Mouse (Mus musculus): ENCODE measurements around the gene Cnot6l.
A peak's percentile ranks its signal among the peaks of the same experiment; 100 is the strongest.

Cnot6l gene

DNA sequence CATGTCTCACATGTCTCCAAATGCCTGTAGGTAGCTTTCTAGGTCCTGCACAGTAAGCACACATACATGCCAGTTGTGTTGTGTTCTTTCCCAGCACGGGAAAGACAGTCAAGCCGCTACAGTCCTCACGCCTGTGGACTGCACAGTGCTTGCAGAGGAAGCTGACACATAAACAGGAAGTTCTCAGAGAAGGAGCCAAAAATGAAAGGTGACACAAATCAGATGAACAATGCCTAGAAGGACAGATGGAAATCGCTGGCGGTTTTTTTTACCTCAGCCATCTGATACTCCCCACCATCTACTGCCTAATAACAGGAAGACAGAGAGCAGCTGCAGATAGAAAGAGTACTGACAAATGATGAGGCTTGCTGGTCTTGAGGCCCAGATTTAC lies at the start of gene Cnot6l:
TSS of gene Cnot6l (minus strand) at position 151 of the 391 bp plus-strand sequence.
- DNase-seq (ENCODE audit: low spot score in 2 of 2): peak; percentile 58 to 66

DNA sequence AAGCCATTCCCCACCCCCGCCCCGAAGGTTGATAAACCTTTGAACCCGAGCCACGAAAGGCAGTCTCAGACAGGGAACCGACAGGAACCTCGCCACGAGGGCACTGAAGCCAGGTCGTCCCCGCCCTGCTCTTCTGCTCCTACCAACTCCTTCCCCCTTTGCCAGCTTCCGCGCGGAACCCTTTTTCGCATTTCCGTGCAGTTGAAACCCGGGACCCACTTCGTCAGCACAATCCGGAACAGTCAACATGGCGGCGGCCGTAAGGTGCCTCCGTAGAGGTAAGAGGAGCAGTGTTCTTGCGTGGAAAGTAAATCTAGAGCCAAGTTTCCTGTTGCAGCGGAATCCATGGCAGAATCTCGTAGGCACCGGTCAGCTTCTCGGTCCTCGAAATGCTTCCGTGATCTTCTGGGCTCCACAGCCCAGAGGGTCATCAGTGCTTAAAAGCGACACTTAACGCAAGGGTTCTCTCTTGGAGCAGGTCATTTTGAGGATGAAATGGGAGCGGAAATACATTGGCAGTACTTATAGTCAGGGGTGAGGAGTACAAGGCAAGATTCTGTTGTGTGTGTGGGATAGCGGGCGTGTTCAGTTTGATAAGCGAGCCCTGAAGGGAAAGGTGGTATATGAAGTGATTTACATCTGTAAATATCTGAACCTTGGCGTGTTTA lies 46.1 kb upstream of the Cnot6l start:
- DNase-seq (ENCODE audit: low spot score in 2 of 2): peak; percentile 89 to 92

DNA sequence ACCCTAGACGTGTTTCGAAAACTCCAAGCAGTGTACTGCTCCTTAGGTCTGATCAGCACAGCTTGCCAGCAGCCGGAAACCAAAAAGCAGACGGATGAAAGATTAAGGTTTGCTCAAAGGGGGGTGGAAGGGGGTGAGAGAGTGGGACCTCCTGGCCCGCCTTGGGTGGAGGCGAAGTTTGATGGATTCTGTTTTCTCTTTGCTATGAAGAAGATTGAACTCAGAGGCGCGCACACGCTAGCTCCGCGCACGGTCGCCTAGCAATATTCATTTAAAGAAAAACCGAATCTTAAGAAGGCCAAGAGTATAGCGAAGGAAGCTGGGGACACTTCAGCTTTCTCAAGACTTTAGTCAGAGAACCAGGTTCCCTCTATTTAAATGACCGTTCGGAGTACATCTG lies 45.5 kb upstream of the Cnot6l start, which contains the start of gene Mrpl1:
TSS of gene Mrpl1 (plus strand) at position 35 of the 400 bp plus-strand sequence.
- DNase-seq (ENCODE audit: low spot score in 2 of 2): peak; percentile 59 to 65

DNA sequence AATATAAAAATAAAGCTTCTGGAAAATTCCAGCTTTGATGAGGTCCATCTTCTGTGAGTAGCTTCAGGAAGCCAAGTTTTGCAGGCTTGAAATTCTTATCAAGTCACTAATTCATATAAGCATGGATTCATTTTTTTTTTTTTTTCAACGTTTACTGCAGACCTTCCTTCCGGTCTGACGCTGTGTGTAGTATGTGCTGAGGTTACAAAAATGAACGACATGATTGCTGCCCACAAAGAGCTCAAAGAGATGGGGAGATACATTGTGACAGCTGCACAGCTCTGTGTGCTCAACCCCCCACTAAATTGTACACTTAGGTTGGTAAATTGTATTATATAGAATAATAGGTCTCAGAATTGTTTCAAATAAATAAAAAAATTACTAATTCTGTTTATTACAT lies 44.6 kb upstream of the Cnot6l start:
- peak; percentile 22 to 47 for DNase-seq (ENCODE audit: low spot score in 2 of 2)

DNA sequence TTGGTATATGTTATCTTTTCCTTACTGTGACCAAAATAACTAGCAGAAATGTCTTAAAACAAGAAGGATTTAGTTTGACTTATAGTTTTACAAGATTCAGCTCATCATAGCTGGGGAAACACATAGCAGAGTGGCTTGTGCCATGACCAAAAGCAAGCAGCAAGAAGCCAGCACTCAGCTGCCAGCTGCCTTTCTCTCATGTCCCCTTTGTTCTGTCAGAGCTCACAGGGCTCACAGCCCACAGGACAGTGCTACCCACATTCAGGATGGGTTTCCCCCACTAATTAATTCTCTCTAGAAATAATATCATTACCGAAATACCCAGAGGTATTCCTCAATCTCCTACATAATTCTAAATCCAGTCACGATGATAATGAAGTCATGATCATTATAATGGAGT lies 43.6 kb upstream of the Cnot6l start:
- DNase-seq (ENCODE audit: low spot score in 2 of 2): no peak

DNA sequence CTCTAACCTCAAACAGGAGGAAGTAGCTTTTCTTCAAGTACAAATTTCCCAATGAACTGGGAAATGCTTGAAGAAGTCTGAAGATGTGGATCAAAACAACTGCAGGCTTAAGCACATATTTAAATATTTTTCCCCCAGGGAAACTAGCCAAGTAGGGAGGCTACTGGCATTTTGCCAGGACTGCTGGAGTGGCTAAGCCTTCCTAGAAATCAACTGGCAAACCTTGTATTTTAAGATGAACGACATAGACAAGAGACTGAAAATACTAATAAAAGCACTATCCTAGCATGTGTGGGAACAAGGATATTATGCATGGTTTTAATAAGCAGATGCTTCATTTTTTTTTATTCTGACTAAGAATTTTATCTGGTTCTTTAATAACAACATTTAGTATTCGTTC lies 42.9 kb upstream of the Cnot6l start:
- DNase-seq (ENCODE audit: low spot score in 2 of 2): no peak

DNA sequence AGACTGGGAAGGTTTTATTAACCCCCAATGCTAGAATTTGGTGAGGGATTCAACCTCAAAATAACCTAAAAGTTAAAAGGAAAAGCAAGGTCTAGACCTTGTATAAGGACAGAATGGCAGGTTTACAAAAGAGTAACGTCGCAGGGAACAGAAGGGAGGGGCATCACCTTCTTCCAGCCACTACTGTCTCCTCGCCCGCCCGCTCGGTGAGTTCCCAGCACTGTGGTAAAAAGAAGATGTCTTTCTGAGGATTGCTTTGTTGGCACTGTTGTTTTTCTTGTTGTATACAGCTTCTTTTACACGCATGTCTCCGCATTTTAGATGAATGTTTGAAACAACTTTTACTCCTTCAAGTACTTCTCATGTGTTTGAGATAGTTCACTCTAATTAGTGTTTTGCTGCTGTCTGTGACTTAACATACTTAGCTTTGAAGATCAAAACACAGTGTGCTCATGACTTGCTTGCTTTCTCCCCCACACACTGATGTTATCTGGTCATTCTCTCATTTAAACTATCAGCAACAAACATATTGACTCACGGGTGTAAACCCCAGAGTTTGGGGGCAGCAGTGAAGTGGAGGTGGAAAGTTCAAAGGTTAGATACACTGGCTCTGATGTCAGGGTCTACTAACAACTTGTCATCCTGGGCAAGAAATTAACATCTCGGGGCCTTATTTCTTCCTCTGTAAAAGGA lies 37.6 kb upstream of the Cnot6l start:
- no peak for DNase-seq (ENCODE audit: low spot score in 2 of 2)

DNA sequence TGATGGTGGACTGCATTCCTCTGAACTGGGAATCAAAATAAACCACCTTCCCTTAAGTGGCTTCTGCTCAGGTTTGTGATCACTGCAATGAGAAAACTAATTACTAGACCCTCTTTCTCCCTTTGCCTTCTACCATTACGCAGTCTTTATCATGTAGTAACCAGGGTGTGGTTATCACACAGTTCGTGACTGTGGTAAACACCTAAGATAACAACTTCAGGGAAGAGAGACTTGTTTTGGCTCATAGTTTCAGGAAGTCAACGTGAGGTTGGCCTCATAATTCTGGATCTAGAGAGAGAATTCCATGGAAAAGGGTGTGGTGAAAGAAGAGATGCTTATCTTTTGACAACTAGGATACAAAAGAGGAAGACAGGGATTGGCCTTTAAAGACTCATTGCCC lies 36.3 kb upstream of the Cnot6l start:
- DNase-seq (ENCODE audit: low spot score in 2 of 2): no peak

DNA sequence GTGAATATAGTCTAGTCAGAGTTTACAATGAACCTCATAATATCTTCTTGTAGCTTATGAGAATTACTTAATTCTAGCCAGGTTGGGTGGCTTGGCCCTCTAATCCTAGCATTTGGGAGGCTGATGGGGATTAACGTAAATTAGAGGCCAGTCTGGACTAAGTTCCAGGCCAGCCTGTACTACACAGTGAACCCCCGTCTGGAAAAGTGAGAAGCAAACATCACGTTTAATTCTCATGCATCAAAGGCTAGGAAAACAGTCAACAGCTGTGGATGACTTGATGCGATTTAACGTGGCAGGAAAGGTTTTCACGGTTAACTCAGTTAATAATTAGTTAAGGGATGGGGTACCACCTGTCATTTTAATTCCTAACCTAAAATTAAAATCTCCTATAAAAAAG lies 34.3 kb upstream of the Cnot6l start:
- DNase-seq (ENCODE audit: low spot score in 2 of 2): no peak

DNA sequence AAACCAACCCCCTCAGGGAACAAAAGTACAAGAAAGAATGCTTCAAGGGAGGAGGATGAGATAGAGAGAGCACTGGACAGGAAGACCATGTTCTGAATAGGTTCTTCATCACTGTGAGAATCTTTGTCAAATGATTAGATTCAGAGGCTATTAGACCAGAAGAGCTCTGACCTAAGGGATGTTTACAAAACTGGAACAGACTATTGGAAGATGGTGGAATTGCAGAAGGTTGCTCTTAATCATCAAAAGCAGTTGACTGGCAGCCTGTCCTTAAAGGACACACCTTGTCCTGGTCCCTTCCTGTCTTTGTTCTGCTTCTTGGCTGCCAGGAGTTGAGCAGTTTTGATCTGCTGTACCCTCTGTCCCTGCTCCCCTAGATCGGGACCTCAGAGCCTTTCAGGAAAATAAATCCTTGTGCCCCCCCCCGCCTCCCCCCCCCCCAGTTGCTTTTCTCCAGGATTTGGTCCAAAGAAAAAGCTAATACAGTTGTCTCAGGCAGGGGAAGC lies 32.6 kb upstream of the Cnot6l start:
- DNase-seq (ENCODE audit: low spot score in 2 of 2): no peak

DNA sequence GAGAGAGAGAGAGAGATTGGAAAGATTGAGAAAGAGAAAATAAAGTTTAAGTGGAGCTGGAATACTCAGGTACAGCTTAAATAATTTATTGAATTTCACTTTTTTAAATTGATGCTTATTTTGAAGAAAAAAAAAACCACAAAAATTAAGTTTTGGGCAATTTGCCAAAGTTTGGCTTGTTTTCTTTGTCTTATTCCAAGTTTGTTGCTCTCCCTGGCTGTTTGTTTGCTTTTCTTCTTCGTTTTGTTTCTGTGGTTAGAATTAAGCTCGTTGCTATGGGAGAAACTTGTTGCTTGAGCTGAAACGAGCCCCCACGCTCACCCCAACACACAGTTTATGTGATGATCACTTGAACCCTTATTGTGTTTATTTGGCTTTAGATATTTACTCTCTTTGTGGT lies 27.3 kb upstream of the Cnot6l start:
- no peak for DNase-seq (ENCODE audit: low spot score in 2 of 2)

DNA sequence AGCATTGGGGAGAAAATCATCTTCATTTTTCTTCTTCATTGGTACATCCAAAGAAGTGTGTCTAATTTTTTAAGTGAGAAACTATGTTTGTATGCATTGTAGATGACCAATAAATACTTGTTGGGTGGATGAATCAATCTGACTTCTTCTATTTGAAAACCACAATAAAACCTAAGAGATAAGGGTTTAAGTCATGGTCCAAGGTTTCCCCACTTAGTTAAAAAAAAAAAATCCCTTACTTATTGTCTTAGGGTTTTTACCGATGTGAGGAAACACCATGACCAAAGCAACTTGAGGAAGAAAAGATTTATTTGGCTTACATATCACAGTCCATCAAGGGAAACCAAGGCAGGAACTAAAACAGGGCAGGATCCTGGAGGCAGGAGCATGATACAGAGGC lies 25.8 kb upstream of the Cnot6l start:
- no peak for DNase-seq (ENCODE audit: low spot score in 2 of 2)

DNA sequence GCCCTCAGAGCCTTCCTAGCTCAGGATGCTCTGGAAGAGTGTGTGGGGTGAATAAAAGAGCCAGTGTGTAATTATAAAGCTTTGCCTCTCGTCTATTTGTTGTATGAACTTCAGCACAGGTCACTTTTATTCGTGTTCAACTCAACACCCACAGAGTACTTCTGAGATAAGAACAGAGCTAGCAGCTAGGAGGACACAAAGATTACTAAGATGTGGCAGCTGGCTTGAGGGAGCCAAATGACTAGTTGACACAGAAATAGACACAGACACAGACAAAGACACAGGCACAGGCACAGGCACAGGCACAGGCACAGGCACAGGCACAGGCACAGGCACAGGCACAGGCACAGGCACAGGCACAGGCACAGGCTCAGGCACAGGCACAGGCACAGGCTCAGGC lies 20.0 kb upstream of the Cnot6l start:
- no peak for DNase-seq (ENCODE audit: low spot score in 2 of 2)

DNA sequence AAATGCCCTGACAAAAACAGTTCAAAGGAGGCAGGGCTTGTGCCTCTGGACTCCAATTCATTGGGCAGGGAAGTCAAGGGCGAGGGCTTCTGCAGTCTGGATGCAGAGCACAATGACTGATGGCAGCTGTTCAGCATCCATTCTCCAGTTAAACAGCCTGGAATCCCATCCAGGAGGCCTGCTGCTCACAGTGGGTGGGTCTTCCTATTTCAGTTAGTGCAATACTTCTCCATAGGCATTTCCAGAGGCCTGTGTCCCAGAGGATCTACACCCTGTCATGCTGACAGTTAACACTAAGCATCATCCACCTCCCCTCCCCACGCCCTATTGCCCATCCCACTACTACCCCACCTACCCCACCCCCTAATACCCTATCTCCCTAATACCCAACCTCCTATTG lies 19.2 kb upstream of the Cnot6l start:
- DNase-seq (ENCODE audit: low spot score in 2 of 2): no peak

DNA sequence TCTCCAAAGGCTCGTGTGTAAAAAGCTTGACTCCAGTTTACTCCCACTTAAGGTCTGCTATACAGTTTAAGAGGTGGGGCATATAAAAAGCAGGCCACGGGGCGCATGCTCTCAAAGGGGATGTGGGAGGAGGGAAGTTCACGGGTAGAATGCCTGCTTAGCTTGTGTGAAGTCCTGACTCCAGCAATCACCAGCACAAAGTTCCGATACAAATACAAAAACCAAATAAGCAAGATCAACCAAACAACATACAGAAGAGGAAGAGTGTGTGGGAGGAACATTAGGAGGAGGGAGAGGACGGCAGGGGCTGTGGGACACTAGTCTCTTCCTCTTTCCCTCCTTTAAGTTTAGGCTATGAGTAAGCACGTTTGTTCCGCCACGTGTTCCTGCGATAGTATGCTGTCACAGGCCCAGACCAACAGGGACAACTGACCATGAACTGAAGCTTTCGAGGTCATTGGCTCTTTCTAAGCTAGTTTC lies 12.9 kb upstream of the Cnot6l start:
- no peak for DNase-seq (ENCODE audit: low spot score in 2 of 2)

DNA sequence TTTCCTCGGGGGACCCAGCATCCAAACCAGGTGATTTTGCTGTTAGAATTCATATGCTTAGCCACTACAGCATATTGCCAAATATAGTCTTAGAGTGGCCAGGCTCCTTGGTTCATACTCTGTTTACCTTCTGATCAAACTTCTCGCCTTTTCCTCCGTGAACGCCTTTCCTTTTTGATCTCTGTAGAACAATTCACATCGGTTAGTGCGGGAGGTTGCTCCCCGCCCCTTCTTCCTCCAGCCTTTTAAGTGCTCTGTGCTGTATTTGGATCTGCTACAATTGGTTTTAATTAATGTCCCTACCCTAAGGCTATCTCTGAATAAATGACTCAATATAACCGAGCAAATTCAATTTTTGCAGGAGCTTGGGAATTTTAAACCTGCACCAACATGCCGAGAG lies 12.2 kb upstream of the Cnot6l start:
- DNase-seq (ENCODE audit: low spot score in 2 of 2): no peak

DNA sequence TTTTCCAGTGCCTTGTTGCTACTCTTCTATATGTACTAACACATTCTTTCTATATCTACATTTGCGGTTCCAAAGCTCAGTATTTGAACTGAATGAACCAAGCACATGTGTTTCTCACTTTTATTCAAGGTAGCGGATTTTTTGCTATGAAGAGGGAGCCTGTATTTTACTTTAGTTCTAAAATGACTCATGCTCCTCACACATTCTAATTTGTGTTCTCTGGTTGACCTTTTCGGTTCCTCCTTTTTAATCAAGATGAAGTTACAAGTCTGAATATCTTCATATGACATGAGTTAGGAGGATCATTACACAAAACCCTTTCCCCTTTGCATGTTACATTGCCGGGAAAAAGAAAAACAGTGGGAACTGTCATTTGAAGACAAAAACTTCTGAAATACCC lies 7.8 kb upstream of the Cnot6l start:
- no peak for DNase-seq (ENCODE audit: low spot score in 2 of 2)

DNA sequence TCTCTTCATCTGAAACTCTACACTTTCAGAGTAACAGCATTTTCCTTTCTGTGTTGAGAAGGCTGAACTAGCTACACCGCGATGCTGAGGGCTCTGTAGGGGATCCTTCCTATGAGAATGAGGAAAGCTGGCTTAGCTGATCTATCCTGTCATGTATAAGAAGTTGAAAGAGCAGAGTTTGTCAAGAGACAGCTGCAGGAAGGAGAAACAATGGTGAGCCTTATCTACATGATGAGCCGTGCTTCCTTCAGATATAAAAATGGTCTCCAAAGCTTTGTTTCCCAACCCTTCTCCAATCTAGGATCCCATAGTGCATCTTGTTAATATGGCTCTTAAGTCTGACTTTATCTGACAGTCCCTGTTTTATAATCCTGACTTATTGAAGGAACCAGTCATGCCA lies 6.5 kb upstream of the Cnot6l start:
- no peak for DNase-seq (ENCODE audit: low spot score in 2 of 2)

DNA sequence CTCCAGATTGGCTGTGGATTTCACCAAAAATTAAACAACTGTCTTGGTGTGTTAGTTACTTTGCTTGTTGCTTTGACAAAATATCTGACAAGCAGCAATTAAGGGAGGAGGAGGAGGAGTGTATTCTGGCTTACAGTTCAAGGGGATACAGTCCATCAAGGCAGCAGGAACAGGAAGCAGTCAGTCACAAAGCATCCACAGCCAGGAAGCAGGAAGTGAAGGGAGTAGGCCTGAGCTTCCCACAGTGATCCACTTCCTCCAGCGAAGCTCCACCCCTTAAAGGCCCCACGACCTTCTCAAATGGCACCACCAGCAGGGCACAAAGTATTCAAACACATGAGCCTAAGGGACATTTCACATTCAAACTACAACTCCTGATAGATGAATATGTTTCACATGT lies 2.8 kb upstream of the Cnot6l start:
- no peak for DNase-seq (ENCODE audit: low spot score in 2 of 2)

DNA sequence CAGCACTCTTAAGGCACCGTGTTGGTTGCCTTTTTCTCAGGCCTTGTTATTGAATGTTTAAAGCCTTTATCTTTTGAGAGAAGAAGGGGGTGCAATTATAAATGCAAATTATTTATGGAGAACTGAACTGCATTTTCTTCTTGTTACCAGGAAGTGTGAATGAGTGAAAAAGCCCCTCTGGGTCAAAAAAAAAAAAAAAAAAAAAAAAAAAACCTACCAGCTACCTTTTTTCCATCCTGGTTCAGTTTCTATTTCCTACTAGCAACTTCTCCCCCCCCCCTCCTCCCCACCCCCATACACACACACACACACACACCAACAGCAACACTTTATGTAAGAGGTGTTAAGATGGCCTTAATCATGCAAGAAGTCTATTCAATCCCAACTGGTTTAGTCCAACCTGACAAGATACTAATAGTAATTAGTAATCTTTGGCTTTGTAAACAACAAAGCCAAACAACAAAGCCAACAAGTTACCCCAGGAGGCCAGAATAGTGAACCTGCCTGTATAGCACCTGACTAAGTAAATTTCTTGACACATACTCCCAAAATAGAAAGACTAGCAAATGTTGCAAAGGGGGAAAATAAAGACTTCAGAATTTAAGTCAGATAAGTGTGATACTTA lies 463 bp downstream of the Cnot6l start:
- no peak for DNase-seq (ENCODE audit: low spot score in 2 of 2)

DNA sequence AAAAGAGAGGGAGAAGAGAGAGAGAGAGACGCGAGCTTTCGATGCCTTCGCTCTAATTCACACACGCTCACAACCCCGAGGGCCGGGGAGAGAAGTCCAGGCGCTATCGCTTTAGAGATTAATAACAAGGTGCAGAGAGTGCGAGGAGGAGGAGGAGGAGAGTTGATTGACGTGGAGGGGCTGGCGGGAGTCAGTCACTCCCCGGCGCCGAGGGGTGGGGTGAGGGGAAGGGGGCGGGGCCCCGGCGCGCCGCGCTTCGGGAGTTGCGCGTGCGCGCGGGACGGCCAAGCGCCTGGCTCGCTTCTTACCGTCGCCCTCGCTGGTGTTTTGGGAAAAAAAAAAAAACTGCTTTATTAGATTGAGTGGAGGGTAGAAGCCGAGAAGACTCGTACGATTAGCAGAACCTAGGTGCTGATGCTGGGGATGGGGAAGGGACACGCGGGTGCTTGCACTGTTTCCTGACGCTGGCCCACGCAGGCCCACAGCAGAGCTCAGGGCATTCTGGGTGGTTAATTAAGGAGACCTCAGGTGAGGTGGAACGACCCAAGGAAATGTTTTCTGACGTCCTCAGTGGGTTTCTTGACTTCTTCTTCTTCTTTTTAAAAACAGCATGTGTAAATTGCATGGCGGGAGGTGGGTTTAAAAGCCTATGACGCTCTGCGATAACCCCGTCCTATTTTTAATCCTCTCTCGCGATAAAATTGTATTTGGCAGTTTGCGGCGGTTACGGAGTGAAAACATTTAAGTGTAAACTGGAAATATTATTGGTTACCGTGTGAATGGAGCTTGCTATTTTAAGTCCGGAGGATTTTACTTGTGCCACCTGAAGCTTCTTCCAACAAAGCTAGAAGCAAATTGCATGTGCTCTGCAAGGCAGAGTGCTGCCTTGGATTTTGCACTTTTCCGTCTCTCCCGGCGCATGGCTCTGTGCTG lies 1.3 kb downstream of the Cnot6l start:
- DNase-seq (ENCODE audit: low spot score in 2 of 2): peak; percentile 75 to 85

Measured in thymus, postnatal 10 days (tissue).